Mouse (Mus musculus): ENCODE results near the gene Cmbl. TPM values are rescaled to one million over a fixed set of nuclear protein-coding genes. Genes with fewer than 3 reads are reported as not detected.
A peak's percentile ranks its signal among the peaks of the same experiment; 100 is the strongest.

Cmbl gene
- polyA plus RNA-seq, 1 experiment from 2014 or later: 3.6 TPM

- Histone ChIP-seq H3K4me3 (no peak overlapping the region), H3K27ac (no peak overlapping the region), H3K4me2 (no peak overlapping the region), H3K36me3 (peaks cover 40% of the 10 kb centered on the region), H3K9ac (no peak overlapping the region), H3K4me1 (peaks cover 31% of the 10 kb centered on the region), H3K27me3 (replicated peaks) (no peaks in the 10 kb centered on the region), H3K9me3 (replicated peaks) (no peaks in the 10 kb centered on the region)
- 58% methylated on average over 2 of the region's 2 CpGs for WGBS (ENCODE audit: insufficient replicate concordance)
- no peak for ATAC-seq
These were observed 22.6 kb downstream of the Cmbl start for GRCm38 (mm10) chr15:31587789-31588188.

- H3K36me3 ChIP-seq: peaks cover 54% of the 10 kb centered on the region
- no peak overlapping the region for H3K4me3 ChIP-seq
- WGBS (ENCODE audit: insufficient replicate concordance): 62% methylated on average over 8 of the region's 8 CpGs
- H3K9ac ChIP-seq: no peak overlapping the region
- no peaks in the 10 kb centered on the region for H3K27me3 ChIP-seq (replicated peaks)
- no peak overlapping the region for H3K4me2 ChIP-seq
- no peaks in the 10 kb centered on the region for H3K9me3 ChIP-seq (replicated peaks)
- ATAC-seq: no peak
- H3K27ac ChIP-seq: no peak overlapping the region
- H3K4me1 ChIP-seq: peaks cover 31% of the 10 kb centered on the region
These were observed 23.9 kb downstream of the Cmbl start for GRCm38 (mm10) chr15:31588989-31589640.

GRCm38 (mm10) chr15:31590176-31590575, 25.0 kb downstream of the Cmbl start:
- Histone ChIP-seq H3K4me3 (no peak overlapping the region), H3K9ac (no peak overlapping the region), H3K36me3 (peaks cover 64% of the 10 kb centered on the region), H3K9me3 (replicated peaks) (no peaks in the 10 kb centered on the region), H3K27ac (no peak overlapping the region), H3K27me3 (replicated peaks) (no peaks in the 10 kb centered on the region), H3K4me1 (peaks cover 28% of the 10 kb centered on the region), H3K4me2 (no peak overlapping the region)
- WGBS (ENCODE audit: insufficient replicate concordance): 87% methylated on average over 5 of the region's 5 CpGs
- ATAC-seq: no peak

GRCm38 (mm10) chr15:31592531-31592930, 27.3 kb downstream of the Cmbl start:
- peaks cover 88% of the 10 kb centered on the region for H3K36me3 ChIP-seq
- H3K4me2 ChIP-seq: no peak overlapping the region
- no peak for ATAC-seq
- no peak overlapping the region for H3K27ac ChIP-seq
- 0 out of 2 replicates have a peak, but pooled peaks cover 4% of the 10 kb centered on the region for H3K4me1 ChIP-seq
- no peaks in the 10 kb centered on the region for H3K27me3 ChIP-seq (replicated peaks)
- H3K4me3 ChIP-seq: no peak overlapping the region
- no peak overlapping the region for H3K9ac ChIP-seq
- 88% methylated on average over 8 of the region's 8 CpGs for WGBS (ENCODE audit: insufficient replicate concordance)
- H3K9me3 ChIP-seq (replicated peaks): no peaks in the 10 kb centered on the region

- 92% methylated on average over 14 of the region's 14 CpGs for WGBS (ENCODE audit: insufficient replicate concordance)
- Histone ChIP-seq H3K4me1 (peaks cover 12% of the 10 kb centered on the region), H3K4me2 (no peak overlapping the region), H3K4me3 (no peak overlapping the region), H3K27me3 (replicated peaks) (no peaks in the 10 kb centered on the region), H3K9ac (no peak overlapping the region), H3K36me3 (peaks cover 94% of the 10 kb centered on the region), H3K9me3 (replicated peaks) (no peaks in the 10 kb centered on the region), H3K27ac (no peak overlapping the region)
- no peak for ATAC-seq
These were observed 29.1 kb downstream of the Cmbl start for GRCm38 (mm10) chr15:31594260-31594659.

- no peak for ATAC-seq
- WGBS (ENCODE audit: insufficient replicate concordance): 86% methylated on average over 7 of the region's 7 CpGs
- H3K36me3 ChIP-seq: peaks cover 80% of the 10 kb centered on the region
These were observed 30.5 kb downstream of the Cmbl start for GRCm38 (mm10) chr15:31595651-31596050.

GRCm38 (mm10) chr15:31599834-31600233, 34.6 kb downstream of the Cmbl start:
- H3K9ac ChIP-seq: peak overlapping the region; percentile 90
- no peak for ATAC-seq
- H3K9me3 ChIP-seq (replicated peaks): no peaks in the 10 kb centered on the region
- no peak overlapping the region for H3K27ac ChIP-seq
- no peaks in the 10 kb centered on the region for H3K27me3 ChIP-seq (replicated peaks)
- 38% methylated on average over 4 of the region's 4 CpGs for WGBS (ENCODE audit: insufficient replicate concordance)
- H3K4me3 ChIP-seq: peak overlapping the region; percentile 88
- peak overlapping the region; percentile 79 for H3K4me2 ChIP-seq
- peaks cover 39% of the 10 kb centered on the region for H3K4me1 ChIP-seq
- H3K36me3 ChIP-seq: peaks cover 38% of the 10 kb centered on the region

More at GRCm38 (mm10) chr15:31595651-31596050, 30.5 kb downstream of the Cmbl start:
- Histone ChIP-seq H3K9ac (no peak overlapping the region), H3K4me1 (peaks cover 26% of the 10 kb centered on the region), H3K4me2 (no peak overlapping the region), H3K27me3 (replicated peaks) (no peaks in the 10 kb centered on the region), H3K27ac (no peak overlapping the region), H3K9me3 (replicated peaks) (no peaks in the 10 kb centered on the region), H3K4me3 (no peak overlapping the region)

- Histone ChIP-seq H3K4me2 (peak overlapping the region; percentile 79), H3K9me3 (replicated peaks) (no peaks in the 10 kb centered on the region), H3K4me3 (peak overlapping the region; percentile 88), H3K36me3 (peaks cover 26% of the 10 kb centered on the region), H3K27ac (peak overlapping the region; percentile 74), H3K9ac (peak overlapping the region; percentile 90), H3K4me1 (peaks cover 39% of the 10 kb centered on the region), H3K27me3 (replicated peaks) (no peaks in the 10 kb centered on the region)
- ATAC-seq: peak; percentile 73
- under 1% methylated on average over 33 of the region's 33 CpGs for WGBS (ENCODE audit: insufficient replicate concordance)
These were observed 36.1 kb downstream of the Cmbl start for GRCm38 (mm10) chr15:31601279-31601645.

GRCm38 (mm10) chr15:31601646-31602374, 36.6 kb downstream of the Cmbl start, which contains the start of the genes Cct5 and Fam173b:
Cct5 (minus strand) TSS chr15:31601804.
Fam173b (plus strand) TSS chr15:31601852.
- no peaks in the 10 kb centered on the region for H3K27me3 ChIP-seq (replicated peaks)
- peaks cover 39% of the 10 kb centered on the region for H3K4me1 ChIP-seq
- peak within 1 kb of the TSS; percentile 87 for H3K27ac ChIP-seq
- peak; percentile 85 for ATAC-seq
- H3K4me2 ChIP-seq: peak within 1 kb of the TSS; percentile 79
- H3K36me3 ChIP-seq: peaks cover 20% of the 10 kb centered on the region
- under 1% methylated on average over 63 of the region's 63 CpGs for WGBS (ENCODE audit: insufficient replicate concordance)
- no peaks in the 10 kb centered on the region for H3K9me3 ChIP-seq (replicated peaks)
- peak within 1 kb of the TSS; percentile 90 for H3K9ac ChIP-seq
- peak within 1 kb of the TSS; percentile 88 for H3K4me3 ChIP-seq

- ATAC-seq: peak; percentile 65
- Histone ChIP-seq H3K36me3 (peaks cover 14% of the 10 kb centered on the region), H3K4me1 (peaks cover 39% of the 10 kb centered on the region), H3K27ac (peak overlapping the region; percentile 87), H3K9ac (peak overlapping the region; percentile 90), H3K9me3 (replicated peaks) (no peaks in the 10 kb centered on the region), H3K4me2 (peak overlapping the region; percentile 79), H3K27me3 (replicated peaks) (no peaks in the 10 kb centered on the region), H3K4me3 (peak overlapping the region; percentile 88)
- 3% methylated on average over 15 of the region's 15 CpGs for WGBS (ENCODE audit: insufficient replicate concordance)
These were observed 37.2 kb downstream of the Cmbl start for GRCm38 (mm10) chr15:31602426-31602825.

GRCm38 (mm10) chr15:31603113-31603512, 37.9 kb downstream of the Cmbl start:
- Histone ChIP-seq H3K27me3 (replicated peaks) (no peaks in the 10 kb centered on the region), H3K4me2 (peak overlapping the region; percentile 79), H3K36me3 (peaks cover 7% of the 10 kb centered on the region), H3K27ac (no peak overlapping the region), H3K9ac (peak overlapping the region; percentile 90), H3K9me3 (replicated peaks) (no peaks in the 10 kb centered on the region), H3K4me1 (peaks cover 38% of the 10 kb centered on the region), H3K4me3 (peak overlapping the region; percentile 88)
- ATAC-seq: no peak
- WGBS (ENCODE audit: insufficient replicate concordance): 83% methylated on average over 13 of the region's 13 CpGs

- no peak for ATAC-seq
- H3K9me3 ChIP-seq (replicated peaks): no peaks in the 10 kb centered on the region
- no peak overlapping the region for H3K9ac ChIP-seq
- peaks cover 12% of the 10 kb centered on the region for H3K4me1 ChIP-seq
- H3K27me3 ChIP-seq (replicated peaks): no peaks in the 10 kb centered on the region
- no peak overlapping the region for H3K4me3 ChIP-seq
- no peak overlapping the region for H3K27ac ChIP-seq
- H3K36me3 ChIP-seq: peaks cover 31% of the 10 kb centered on the region
- H3K4me2 ChIP-seq: no peak overlapping the region
- WGBS (ENCODE audit: insufficient replicate concordance): 70% methylated on average over 6 of the region's 6 CpGs
These were observed 41.6 kb downstream of the Cmbl start for GRCm38 (mm10) chr15:31606821-31607220.

All from liver, embryonic 12.5 days (tissue).